Mouse (Mus musculus): ENCODE results near the gene Slc6a13.
A peak's percentile ranks its signal among the peaks of the same experiment; 100 is the strongest.

Gene Slc6a13

GRCm38 (mm10) chr6:121299954-121300353, at the start of gene Slc6a13:
Slc6a13 (plus strand) TSS chr6:121300227.
- peak; percentile 83 for DNase-seq

DNA sequence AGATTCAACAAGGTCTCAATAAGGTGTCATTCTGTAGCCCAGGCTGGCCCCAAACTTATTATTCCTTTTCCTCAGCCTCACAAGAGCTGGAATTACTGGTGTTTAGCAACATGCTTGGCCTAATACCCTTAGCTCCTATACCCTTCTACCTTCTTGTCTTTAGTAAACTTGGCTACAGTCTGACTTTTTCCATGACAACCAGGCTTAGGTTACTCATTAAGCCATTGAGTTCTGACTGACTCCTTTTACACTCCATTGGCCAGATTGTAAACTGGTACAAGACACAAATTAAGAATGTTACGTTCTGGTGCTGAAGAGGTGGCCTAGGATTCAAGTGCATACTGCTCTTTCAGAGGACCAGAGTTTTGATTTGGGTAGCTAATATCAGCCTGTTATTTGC, 49.6 kb upstream of the Slc6a13 start:
- no peak for DNase-seq

GRCm38 (mm10) chr6:121251256-121251655, 48.8 kb upstream of the Slc6a13 start:
- DNase-seq: no peak

- peak; percentile 78 for DNase-seq
Measured at GRCm38 (mm10) chr6:121260548-121260947, 39.5 kb upstream of the Slc6a13 start.

DNA sequence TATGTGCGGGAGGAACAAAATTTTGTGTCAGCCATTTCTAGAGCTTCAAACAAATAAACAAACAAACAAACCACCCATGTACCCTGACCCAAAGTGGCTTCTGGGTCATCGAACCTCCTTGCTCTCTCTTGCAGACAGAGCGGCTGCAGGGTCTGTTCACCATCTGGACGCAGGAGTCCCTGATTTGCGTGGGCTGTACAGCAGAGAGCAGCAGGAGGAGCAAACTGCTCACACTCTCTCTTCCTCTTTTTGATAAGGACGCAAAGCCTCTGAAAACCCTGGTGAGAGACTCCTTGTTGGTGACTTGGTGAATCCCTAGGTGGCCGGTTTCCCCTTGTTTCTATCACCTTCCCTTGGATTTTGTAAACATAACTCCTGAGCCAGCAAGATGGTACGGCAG, 38.8 kb upstream of the Slc6a13 start:
- no peak for DNase-seq

DNA sequence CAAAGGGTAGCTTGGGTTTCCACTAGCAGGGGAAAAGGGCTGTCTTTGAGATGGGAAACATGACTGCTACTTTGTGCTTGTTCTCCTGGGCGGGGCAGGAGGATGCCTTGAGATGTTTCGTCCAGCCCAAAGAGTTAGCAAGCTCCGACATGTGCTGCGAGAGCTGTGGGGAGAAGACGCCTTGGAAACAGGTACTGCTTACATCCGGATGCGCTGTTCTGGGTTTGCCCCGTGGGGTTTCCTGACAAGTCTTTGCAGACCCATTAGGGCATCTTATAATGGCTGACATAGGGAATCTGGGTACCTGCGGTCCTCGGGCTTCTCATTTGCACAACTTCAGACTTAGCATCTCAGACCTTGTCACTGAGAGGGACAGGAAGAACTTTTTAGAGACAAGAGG, 38.0 kb upstream of the Slc6a13 start:
- DNase-seq: no peak

DNA sequence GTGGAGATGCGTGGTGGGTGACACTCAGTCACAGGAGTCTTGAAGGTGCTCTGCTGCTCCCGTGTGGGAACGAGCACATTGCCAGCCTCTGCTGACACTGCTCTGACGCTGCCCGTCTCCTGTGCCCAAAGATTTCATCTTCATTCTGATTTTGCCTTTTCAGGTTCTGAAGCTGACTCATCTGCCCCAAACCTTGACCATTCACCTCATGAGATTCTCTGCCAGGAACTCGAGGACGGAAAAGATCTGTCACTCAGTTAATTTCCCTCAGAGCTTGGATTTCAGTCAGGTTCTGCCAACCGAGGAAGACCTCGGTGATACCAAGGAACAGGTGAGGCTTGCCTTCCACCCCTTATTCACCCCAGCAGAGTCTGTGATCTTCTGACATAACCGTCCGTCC, 37.5 kb upstream of the Slc6a13 start:
- DNase-seq: no peak

DNA sequence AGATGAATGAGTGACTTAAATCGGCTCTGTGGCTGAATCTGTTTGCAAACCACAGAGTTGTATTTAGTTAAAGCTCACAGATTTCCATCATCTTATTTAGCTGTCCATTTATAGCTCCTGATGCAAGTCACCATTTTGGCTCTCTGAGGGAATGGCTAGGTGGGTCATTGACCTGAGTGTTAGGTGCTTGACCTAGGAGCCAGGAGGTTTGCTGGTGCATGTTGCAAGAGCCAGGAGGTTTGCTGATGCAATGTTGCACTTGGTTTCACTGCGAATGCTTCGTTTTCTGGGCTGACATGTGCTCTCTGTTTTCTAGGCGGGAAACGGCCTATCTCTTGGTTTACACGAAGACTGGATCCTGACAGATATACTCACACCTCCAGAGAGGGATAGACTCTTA, 29.9 kb upstream of the Slc6a13 start:
- DNase-seq: no peak

DNA sequence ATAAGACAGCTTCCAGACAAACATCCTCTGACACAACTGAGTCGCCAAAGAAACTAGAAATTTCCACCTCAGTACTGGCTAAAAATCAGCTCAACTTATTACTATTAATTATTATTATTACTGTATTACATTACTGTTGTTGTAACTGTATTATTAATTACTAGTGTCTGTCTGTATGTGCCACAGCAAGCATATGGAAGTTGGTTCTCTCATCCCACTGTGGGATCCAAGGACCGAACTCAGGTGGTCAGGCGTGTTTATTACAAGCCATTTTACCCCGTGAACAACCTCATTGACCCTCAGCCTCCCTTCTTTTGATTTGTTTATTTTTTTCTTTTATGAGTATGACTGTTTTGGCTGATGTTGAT, 28.3 kb upstream of the Slc6a13 start:
- no peak for DNase-seq

GRCm38 (mm10) chr6:121272075-121272800, 27.8 kb upstream of the Slc6a13 start:
- DNase-seq: peak; percentile 89

DNA sequence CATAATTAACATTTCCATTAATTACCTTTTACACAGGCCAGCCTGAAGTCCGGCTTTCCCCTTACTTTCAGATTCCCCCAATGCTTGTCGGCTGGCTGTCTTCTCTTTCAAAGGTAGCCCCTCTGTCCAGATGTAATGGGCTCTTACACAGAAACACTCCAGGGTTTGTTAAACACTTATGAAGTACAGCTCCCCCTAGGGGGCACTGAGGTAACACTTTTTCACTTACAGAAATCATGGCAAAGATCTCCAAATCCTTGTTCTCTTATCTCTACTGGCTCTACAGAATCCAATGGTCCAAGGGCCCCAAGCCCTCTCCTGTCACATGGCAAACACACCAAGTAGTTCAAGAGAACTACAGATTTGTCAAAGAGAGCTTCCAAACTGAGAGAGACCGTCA, 25.7 kb upstream of the Slc6a13 start:
- DNase-seq: peak; percentile 75

GRCm38 (mm10) chr6:121284132-121284531, 15.9 kb upstream of the Slc6a13 start:
- DNase-seq: no peak

DNA sequence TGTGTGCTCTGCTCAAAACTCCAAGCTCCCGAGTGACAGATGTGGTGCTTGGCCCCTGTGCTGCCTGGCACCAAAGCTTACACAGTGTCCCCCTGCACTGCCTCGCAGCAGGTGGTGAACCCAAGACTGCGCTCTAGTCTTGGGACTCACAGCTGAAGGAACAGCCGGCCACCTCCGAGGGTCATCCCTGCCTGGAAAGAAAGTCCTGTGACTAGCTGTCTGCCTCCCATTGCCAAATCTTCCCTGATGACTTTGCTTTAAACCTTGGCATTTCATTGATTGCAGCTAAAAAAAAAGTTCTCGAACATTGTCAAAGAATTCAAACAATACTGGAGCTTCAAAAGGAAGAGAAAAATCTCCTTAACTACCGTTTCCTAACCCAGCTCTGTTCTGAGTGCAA, 710 bp upstream of the Slc6a13 start:
- no peak for DNase-seq

DNA sequence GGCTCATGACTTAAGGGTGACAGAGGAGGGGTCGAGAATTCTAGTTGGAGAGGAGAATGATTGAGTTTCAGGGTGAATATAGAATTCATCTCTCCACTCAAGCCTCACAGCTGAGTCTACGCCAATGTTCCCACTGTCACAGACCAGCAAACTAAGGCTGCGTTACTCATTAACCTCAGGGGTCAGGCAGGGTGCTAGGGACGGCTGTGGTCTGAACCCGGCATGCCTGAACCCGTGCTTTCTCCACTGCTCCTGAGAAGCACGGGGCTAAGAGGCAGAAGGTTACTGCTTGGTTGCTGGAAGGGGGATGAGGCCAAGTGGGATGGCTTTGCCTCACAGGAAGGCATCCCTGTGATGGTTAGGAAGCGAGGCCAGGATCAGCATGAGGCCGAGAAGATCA, 477 bp downstream of the Slc6a13 start:
- DNase-seq: no peak

- DNase-seq: no peak
Measured at GRCm38 (mm10) chr6:121303466-121304220, 3.6 kb downstream of the Slc6a13 start.

DNA sequence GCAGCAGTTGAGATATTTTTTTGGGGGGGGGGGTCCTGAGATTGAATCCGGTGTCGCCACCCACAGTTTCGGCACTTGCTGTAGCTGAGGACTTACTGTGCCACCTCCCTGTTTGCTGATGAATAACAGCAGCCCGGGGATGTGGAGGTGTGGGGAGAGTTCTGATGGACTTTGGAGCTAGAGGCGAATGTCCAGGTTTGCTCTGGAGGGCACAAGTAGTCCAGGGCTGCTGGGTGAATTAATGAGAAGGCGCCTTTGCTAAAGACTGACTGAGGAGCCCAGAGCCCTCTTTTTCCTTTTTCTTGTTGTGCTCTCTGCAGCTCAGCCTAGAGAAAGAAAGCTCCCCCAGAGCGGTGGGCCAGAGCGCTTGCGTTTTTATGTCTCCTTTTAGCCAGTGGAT, 4.6 kb downstream of the Slc6a13 start:
- DNase-seq: no peak

DNA sequence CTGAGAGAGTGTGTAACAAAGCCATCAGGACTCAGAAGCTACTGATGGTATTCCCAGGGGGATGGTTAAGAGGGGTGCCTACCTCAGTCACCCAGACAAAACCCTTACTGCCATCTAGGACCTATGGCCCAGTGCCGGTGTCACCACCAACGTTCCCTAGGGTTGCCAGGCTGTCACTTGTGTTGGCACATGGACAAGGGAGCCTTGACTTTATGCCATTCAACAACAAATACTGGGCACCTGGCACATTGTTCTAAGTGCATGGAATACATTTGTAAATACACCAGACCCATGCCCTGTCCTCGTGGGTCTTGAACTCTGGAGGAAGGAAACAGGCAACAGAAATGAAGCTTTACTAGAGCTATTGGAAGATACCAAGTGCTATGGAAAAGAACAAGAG, 5.5 kb downstream of the Slc6a13 start:
- DNase-seq: no peak

DNA sequence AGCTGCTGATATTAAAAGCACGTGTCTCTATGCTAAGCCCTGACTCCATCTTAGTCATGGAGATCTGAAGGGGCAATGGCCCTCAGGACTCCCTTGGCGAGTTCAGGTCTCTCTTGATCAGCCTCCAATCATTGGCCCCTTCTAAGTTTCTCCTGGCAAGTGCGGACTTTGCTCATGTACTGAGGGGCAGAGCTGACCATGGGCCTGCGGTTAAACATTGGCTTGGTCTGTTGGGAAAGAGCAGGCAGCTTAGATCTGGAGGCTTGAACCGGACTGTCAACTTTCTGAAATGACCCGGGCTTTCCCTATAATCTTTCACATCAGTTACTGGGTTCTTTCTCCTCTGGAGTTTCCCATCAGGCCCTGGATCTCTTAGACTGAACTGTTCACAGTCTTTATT, 11.0 kb downstream of the Slc6a13 start:
- DNase-seq: no peak

- no peak for DNase-seq
Measured at GRCm38 (mm10) chr6:121319099-121319498, 19.1 kb downstream of the Slc6a13 start.

- DNase-seq: no peak
Measured at GRCm38 (mm10) chr6:121322381-121323110, 22.5 kb downstream of the Slc6a13 start.

DNA sequence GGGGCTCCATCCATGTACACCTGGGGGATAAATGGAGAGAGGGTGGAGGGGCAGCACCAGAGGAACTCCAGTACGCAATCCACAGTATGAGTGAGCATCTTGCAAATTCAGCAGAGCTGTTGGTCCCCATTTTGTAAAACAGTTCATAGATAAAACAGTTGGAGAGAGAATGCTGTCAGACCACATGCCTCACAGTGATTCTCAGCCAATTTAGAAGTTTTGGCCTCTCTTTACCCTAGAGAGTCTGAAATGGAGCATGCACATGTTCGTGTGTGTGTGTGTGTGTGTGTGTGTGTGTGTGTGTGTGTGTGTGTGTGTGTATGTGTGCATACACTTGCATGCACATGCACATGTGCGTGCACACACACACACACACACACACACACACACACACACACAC, 25.3 kb downstream of the Slc6a13 start:
- no peak for DNase-seq

DNA sequence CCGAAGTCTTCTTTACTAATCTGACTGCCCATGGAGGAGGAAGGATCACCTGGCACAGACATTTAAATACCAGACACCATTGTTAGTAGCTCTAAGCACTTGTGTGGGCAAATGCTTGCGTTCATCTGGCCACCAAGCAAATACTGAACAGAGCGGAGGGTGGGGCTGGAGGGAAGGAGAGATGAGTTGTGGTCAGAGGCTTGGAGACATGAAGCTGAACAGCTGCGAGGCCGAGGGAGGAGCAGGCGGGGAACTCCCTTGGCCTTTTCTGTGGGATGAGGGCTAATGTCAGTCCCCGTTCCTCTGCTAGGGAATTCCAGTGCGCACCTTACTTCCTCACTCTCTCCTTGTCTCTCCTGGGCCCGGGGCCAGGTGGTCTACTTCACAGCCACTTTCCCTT, 25.7 kb downstream of the Slc6a13 start:
- no peak for DNase-seq

DNA sequence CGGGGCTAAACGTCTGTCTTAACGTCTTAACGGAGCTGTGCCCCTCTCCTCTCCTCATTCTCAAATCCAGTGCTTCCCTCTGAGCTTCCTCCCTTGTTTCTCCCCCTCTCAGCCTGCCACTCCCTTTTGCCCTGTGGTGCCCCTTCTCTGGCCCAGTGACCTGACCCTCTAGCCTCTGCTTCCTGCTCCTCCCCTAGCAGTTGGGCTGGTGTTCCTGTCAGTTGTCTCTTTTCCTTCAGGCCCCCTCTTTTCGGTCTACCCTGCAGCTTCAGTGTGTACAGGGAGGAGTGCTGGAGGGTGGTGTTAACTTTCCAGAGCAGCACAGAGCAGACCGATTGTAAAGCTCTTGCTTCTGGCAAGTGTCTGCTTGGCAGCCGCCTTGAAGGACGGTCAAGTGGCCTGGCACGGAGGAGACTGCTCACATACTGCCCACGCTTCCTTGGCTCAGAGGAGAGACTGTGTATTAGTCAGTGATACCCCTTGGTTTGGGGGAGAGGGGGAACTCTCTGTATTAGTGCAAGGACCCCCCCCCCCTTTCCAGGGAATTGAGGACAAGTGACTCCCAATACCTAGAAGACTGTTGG, 26.6 kb downstream of the Slc6a13 start:
- no peak for DNase-seq

All from embryo, embryonic 11 days (tissue).